Mouse (Mus musculus) small intestine, adult 2 months (tissue): ENCODE measurements around the gene Olfml3.

ENCODE experiments used
- CTCF ChIP-seq: fragments of 200-500 bp; IDR thresholded peaks from 2 replicates; pipeline ENCODE4 v1.5.1; 2012; ENCODE audit warnings: low read depth, mild to moderate bottlenecking, control low read depth, inconsistent platforms, low read length, moderate library complexity, mixed read lengths; ENCODE audit not compliant: insufficient replicate concordance, insufficient read length; ENCODE audit errors: extremely low read depth
- POLR2A ChIP-seq: fragments of 200-500 bp; IDR thresholded peaks from 2 replicates; pipeline ENCODE4 v1.6.1; 2012; ENCODE audit warnings: low read depth, mild to moderate bottlenecking, control low read depth, inconsistent platforms, low read length, moderate library complexity

GRCm38 (mm10) chr3:103732116-103732515, 5.7 kb downstream of the Olfml3 start:
- TF ChIP-seq CTCF (no peak), POLR2A (no peak)
